ENCODE assay signal across 19 mouse cellular contexts in genomic region chr10:75450331-75450730, GRCm38 (mm10). TPM values are rescaled to one million over a fixed set of nuclear protein-coding genes. Genes with fewer than 3 reads are reported as not detected.
DNase-seq lines count a peak whose midpoint lies in the region; ATAC-seq and TF ChIP-seq lines count a peak whose summit lies in the region.
"Had no signal": no experiment of that assay in that cellular context is flagged by ENCODE, and none has a peak within 500 bp of the region (broad histone marks: within the 10 kb centered on the region; RNA-seq: fewer than 3 reads in every experiment).

No protein-coding gene starts in this region.

- 0 out of 2 replicates have a peak overlapping the region, but pooled peaks have one; percentile 2 for H3K27ac ChIP-seq in embryonic facial prominence, embryonic 12.5 days
- H3K27ac ChIP-seq in embryonic facial prominence, embryonic 10.5 days (replicated peaks) = no peak overlapping the region
- H3K27ac ChIP-seq in heart, embryonic 13.5 days (replicated peaks) = peak overlapping the region; percentile 97
- H3K27ac ChIP-seq in heart, embryonic 11.5 days (ENCODE audit: low read depth, low read length) = no peak overlapping the region; the same call in 1 of the 2 replicates
- H3K27ac ChIP-seq in intestine, embryonic 15.5 days = 0 out of 2 replicates have a peak overlapping the region, but pooled peaks have one; percentile 23
- no peak overlapping the region for H3K27ac ChIP-seq in intestine, postnatal 0 days (ENCODE audit: low read depth, low read length)
- H3K27ac ChIP-seq in lung, embryonic 16.5 days (ENCODE audit: low read length) = peak overlapping the region; percentile 91; the same call in 1 of the 2 replicates
- H3K27ac ChIP-seq: midbrain, embryonic 13.5 days had no signal

- ATAC-seq in embryonic facial prominence, embryonic 12.5 days (ENCODE audit: insufficient number of reproducible peaks, insufficient read depth, low FRiP score, low TSS enrichment) = no peak
- ATAC-seq in heart, embryonic 13.5 days (ENCODE audit: extremely low read depth, insufficient number of reproducible peaks, low FRiP score, low TSS enrichment) = no peak
- ATAC-seq in heart, embryonic 11.5 days (replicated peaks; ENCODE audit: insufficient number of reproducible peaks, low FRiP score, low TSS enrichment) = no peak
- ATAC-seq in intestine, embryonic 15.5 days = no peak
- no peak for ATAC-seq in intestine, postnatal 0 days
- ATAC-seq in lung, embryonic 16.5 days (ENCODE audit: low read depth) = no peak
- ATAC-seq: liver, postnatal 0 days; midbrain, embryonic 13.5 days had no signal

- no peak overlapping the region for H3K4me2 ChIP-seq in embryonic facial prominence, embryonic 12.5 days (replicated peaks)
- H3K4me2 ChIP-seq in heart, embryonic 13.5 days = no peak overlapping the region
- H3K4me2 ChIP-seq in heart, embryonic 11.5 days = no peak overlapping the region
- no peak overlapping the region for H3K4me2 ChIP-seq in intestine, embryonic 15.5 days (replicated peaks)
- H3K4me2 ChIP-seq in intestine, postnatal 0 days (replicated peaks; ENCODE audit: low read depth) = no peak overlapping the region
- no peak overlapping the region for H3K4me2 ChIP-seq in lung, embryonic 16.5 days (ENCODE audit: low read depth, low read length)
- H3K4me2 ChIP-seq: forebrain, embryonic 12.5 days; midbrain, embryonic 13.5 days had no signal

- peaks cover 9% of the 10 kb centered on the region for H3K4me1 ChIP-seq in embryonic facial prominence, embryonic 12.5 days
- peaks cover 29% of the 10 kb centered on the region for H3K4me1 ChIP-seq in embryonic facial prominence, embryonic 10.5 days
- H3K4me1 ChIP-seq in heart, embryonic 13.5 days = peaks cover 66% of the 10 kb centered on the region
- peaks cover 35% of the 10 kb centered on the region for H3K4me1 ChIP-seq in heart, embryonic 11.5 days (ENCODE audit: control insufficient read depth, insufficient read depth, low read length)
- H3K4me1 ChIP-seq in intestine, embryonic 15.5 days (replicated peaks) = peaks cover 5% of the 10 kb centered on the region; the same call in 1 of the 2 replicates
- H3K4me1 ChIP-seq in intestine, postnatal 0 days (replicated peaks; ENCODE audit: control insufficient read depth, insufficient read depth, low read length) = 0 out of 2 replicates have a peak, but pooled peaks cover 3% of the 10 kb centered on the region
- peaks cover 34% of the 10 kb centered on the region for H3K4me1 ChIP-seq in lung, embryonic 16.5 days (replicated peaks; ENCODE audit: control insufficient read depth, insufficient read depth, low read length)

- no peaks in the 10 kb centered on the region for H3K36me3 ChIP-seq in embryonic facial prominence, embryonic 12.5 days
- no peaks in the 10 kb centered on the region for H3K36me3 ChIP-seq in embryonic facial prominence, embryonic 10.5 days (replicated peaks)
- H3K36me3 ChIP-seq in heart, embryonic 13.5 days = no peaks in the 10 kb centered on the region
- no peaks in the 10 kb centered on the region for H3K36me3 ChIP-seq in heart, embryonic 11.5 days (ENCODE audit: control insufficient read depth, insufficient read depth, low read length)
- no peaks in the 10 kb centered on the region for H3K36me3 ChIP-seq in intestine, embryonic 15.5 days
- no peaks in the 10 kb centered on the region for H3K36me3 ChIP-seq in intestine, postnatal 0 days (ENCODE audit: control insufficient read depth, insufficient read depth)
- H3K36me3 ChIP-seq in lung, embryonic 16.5 days (ENCODE audit: control insufficient read depth, insufficient read depth, low read length) = no peaks in the 10 kb centered on the region
- H3K36me3 ChIP-seq: forebrain, embryonic 12.5 days; hindbrain, embryonic 10.5 days; midbrain, embryonic 13.5 days had no signal

- H3K27me3 ChIP-seq in embryonic facial prominence, embryonic 12.5 days = no peaks in the 10 kb centered on the region
- H3K27me3 ChIP-seq in embryonic facial prominence, embryonic 10.5 days (replicated peaks; ENCODE audit: low read depth, poor library complexity, severe bottlenecking) = no peaks in the 10 kb centered on the region
- no peaks in the 10 kb centered on the region for H3K27me3 ChIP-seq in heart, embryonic 13.5 days (replicated peaks)
- no peaks in the 10 kb centered on the region for H3K27me3 ChIP-seq in heart, embryonic 11.5 days (ENCODE audit: control insufficient read depth, insufficient read depth, low read length)
- no peaks in the 10 kb centered on the region for H3K27me3 ChIP-seq in intestine, embryonic 15.5 days (replicated peaks)
- H3K27me3 ChIP-seq in intestine, postnatal 0 days (replicated peaks; ENCODE audit: control insufficient read depth, insufficient read depth, low read length) = no peaks in the 10 kb centered on the region
- no peaks in the 10 kb centered on the region for H3K27me3 ChIP-seq in lung, embryonic 16.5 days (ENCODE audit: control insufficient read depth, insufficient read depth, low read depth, low read length)
- H3K27me3 ChIP-seq: midbrain, embryonic 13.5 days had no signal

- H3K4me3 ChIP-seq in embryonic facial prominence, embryonic 12.5 days = no peak overlapping the region
- no peak overlapping the region for H3K4me3 ChIP-seq in embryonic facial prominence, embryonic 10.5 days
- no peak overlapping the region for H3K4me3 ChIP-seq in heart, embryonic 13.5 days
- H3K4me3 ChIP-seq in heart, embryonic 11.5 days (ENCODE audit: low read depth, low read length) = no peak overlapping the region
- H3K4me3 ChIP-seq in intestine, embryonic 15.5 days (replicated peaks) = no peak overlapping the region
- no peak overlapping the region for H3K4me3 ChIP-seq in intestine, postnatal 0 days (ENCODE audit: low read depth, low read length)
- no peak overlapping the region for H3K4me3 ChIP-seq in lung, embryonic 16.5 days (ENCODE audit: low read length)
- H3K4me3 ChIP-seq: forebrain, embryonic 12.5 days; hindbrain, embryonic 10.5 days; midbrain, embryonic 13.5 days had no signal

- no peak for TF ChIP-seq CTCF in intestine, postnatal 0 days (IDR thresholded peaks at IDR 0.05; ENCODE audit: low read depth)

- WGBS in embryonic facial prominence, embryonic 12.5 days = 85% methylated on average over 8 of the region's 8 CpGs
- 87% methylated on average over 8 of the region's 8 CpGs for WGBS in embryonic facial prominence, embryonic 10.5 days
- WGBS in heart, embryonic 13.5 days = 84% methylated on average over 8 of the region's 8 CpGs
- WGBS in heart, embryonic 11.5 days (ENCODE audit: insufficient replicate concordance) = 85% methylated on average over 8 of the region's 8 CpGs
- WGBS in intestine, embryonic 15.5 days = 90% methylated on average over 8 of the region's 8 CpGs
- WGBS in intestine, postnatal 0 days = 89% methylated on average over 8 of the region's 8 CpGs
- 86% methylated on average over 8 of the region's 8 CpGs for WGBS in lung, embryonic 16.5 days

- DNase-seq in embryonic facial prominence, embryonic 10.5 days (ENCODE audit: low spot score) = no peak
- DNase-seq in lung, adult 18-20 months = no peak
- DNase-seq: adrenal gland, adult 2 months; cerebellum, adult 2 months; cerebellum, postnatal 36 days; gastrocnemius, postnatal 10 days; kidney, postnatal 10 days; liver, postnatal 0 days; thymus, adult 18-20 months; thymus, postnatal 4 days had no signal

- no peak overlapping the region for H3K9ac ChIP-seq in embryonic facial prominence, embryonic 12.5 days
- no peak overlapping the region for H3K9ac ChIP-seq in heart, embryonic 13.5 days
- no peak overlapping the region for H3K9ac ChIP-seq in heart, embryonic 11.5 days (ENCODE audit: low read depth, low read length)
- H3K9ac ChIP-seq in intestine, embryonic 15.5 days = no peak overlapping the region
- H3K9ac ChIP-seq in intestine, postnatal 0 days (ENCODE audit: low read depth, low read length) = no peak overlapping the region
- H3K9ac ChIP-seq in lung, embryonic 16.5 days (ENCODE audit: low read length) = no peak overlapping the region
- H3K9ac ChIP-seq: forebrain, embryonic 12.5 days; liver, postnatal 0 days; midbrain, embryonic 13.5 days had no signal

- H3K9me3 ChIP-seq in embryonic facial prominence, embryonic 12.5 days = no peaks in the 10 kb centered on the region
- H3K9me3 ChIP-seq in embryonic facial prominence, embryonic 10.5 days = no peaks in the 10 kb centered on the region
- H3K9me3 ChIP-seq in heart, embryonic 13.5 days = no peaks in the 10 kb centered on the region
- H3K9me3 ChIP-seq in heart, embryonic 11.5 days (replicated peaks; ENCODE audit: control insufficient read depth, low read length) = no peaks in the 10 kb centered on the region
- no peaks in the 10 kb centered on the region for H3K9me3 ChIP-seq in intestine, embryonic 15.5 days
- H3K9me3 ChIP-seq in intestine, postnatal 0 days (ENCODE audit: control insufficient read depth) = no peaks in the 10 kb centered on the region
- no peaks in the 10 kb centered on the region for H3K9me3 ChIP-seq in lung, embryonic 16.5 days (ENCODE audit: control insufficient read depth, low read length)
- H3K9me3 ChIP-seq: forebrain, embryonic 12.5 days; hindbrain, embryonic 10.5 days; midbrain, embryonic 13.5 days had no signal

RNA-seq across cellular contexts. Expression of gene Upb1, which starts 49.4 kb away (rescaled TPM):
- polyA plus RNA-seq in embryonic facial prominence, embryonic 12.5 days (2016; fragmentation: Nextera tagmentation; extraction: Ambion mirVana) = 0.18 and 0.49 TPM in 2 replicates
- 0.14 TPM in 1 of 2 replicates, not detected in the other for polyA plus RNA-seq in embryonic facial prominence, embryonic 10.5 days (2016; fragmentation: Nextera tagmentation; extraction: Ambion mirVana)
- polyA plus RNA-seq in heart, embryonic 13.5 days (2015; fragmentation: Nextera tagmentation; extraction: Ambion mirVana) = 0.23 and 0.42 TPM in 2 replicates
- 0.39 and 0.46 TPM in 2 replicates for polyA plus RNA-seq in heart, embryonic 11.5 days (2014; fragmentation: Nextera tagmentation; extraction: Ambion mirVana)
- polyA plus RNA-seq in intestine, embryonic 15.5 days (2015; fragmentation: Nextera tagmentation; extraction: Ambion mirVana) = 0.88 and 1.9 TPM in 2 replicates
- polyA plus RNA-seq in intestine, postnatal 0 days (2015; fragmentation: Nextera tagmentation; extraction: Ambion mirVana) = 0.14 and 0.52 TPM in 2 replicates
- polyA plus RNA-seq in lung, embryonic 16.5 days (2015; fragmentation: Nextera tagmentation; extraction: Ambion mirVana) = 0.44 and 1.6 TPM in 2 replicates
- polyA plus RNA-seq: forebrain, embryonic 12.5 days; hindbrain, embryonic 10.5 days; midbrain, embryonic 13.5 days had no signal

Comparison
In these comparisons a context has a peak if more than half of its experiments do, and no peak if none do; other contexts are left out.
1. H3K27ac ChIP-seq: peak in embryonic facial prominence, embryonic 12.5 days (single experiment), heart, embryonic 13.5 days (single experiment), intestine, embryonic 15.5 days (single experiment) and lung, embryonic 16.5 days (single experiment); none in embryonic facial prominence, embryonic 10.5 days (single experiment), heart, embryonic 11.5 days (single experiment) and intestine, postnatal 0 days (single experiment).